Mouse (Mus musculus): ENCODE results near the gene Stn1.

DNA sequence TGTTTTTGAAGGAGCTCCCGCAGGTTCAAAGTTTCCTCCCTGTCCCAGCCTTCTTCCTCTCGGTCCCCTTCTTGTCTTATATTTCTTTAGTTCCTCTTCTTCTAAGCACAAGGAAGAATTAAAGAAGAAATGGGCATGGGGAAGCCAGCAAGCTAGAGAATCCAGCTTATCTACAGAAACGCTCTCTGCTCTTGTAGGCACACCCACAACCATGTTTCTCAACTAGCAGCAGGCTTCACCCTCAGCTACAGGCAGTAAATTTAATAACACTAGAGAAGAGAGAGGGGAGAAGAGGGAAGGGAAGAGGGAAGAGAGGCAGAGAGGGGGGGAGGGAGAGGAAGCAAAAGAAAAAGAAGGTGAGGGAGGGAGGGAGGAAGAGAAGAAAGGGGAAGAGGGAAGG, 29.1 kb downstream of the Stn1 start:
- no peak for TF ChIP-seq EP300 (IDR thresholded peaks at IDR 0.05; ENCODE audit: low read depth)
- TF ChIP-seq CTCF (IDR thresholded peaks at IDR 0.05; ENCODE audit: low read depth), result no peak
